Mouse (Mus musculus): ENCODE measurements at regions not wholly inside any gene's neighbourhood (a gene's known extent, or its start where the extent isn't known, plus 50 kb on each side); places are given as distances from the start of the nearest gene placed in this dataset.

GRCm38 (mm10) chr16:93182656-93183055 is 356.7 kb upstream of the Runx1 start:
- no peaks in the 10 kb centered on the region for H3K9me3 ChIP-seq (ENCODE audit: low read length)
- TF ChIP-seq CTCF (IDR thresholded peaks at IDR 0.05), result no peak
- no peak overlapping the region for H3K9ac ChIP-seq (replicated peaks; ENCODE audit: low read length, poor library complexity, severe bottlenecking)
- H3K4me2 ChIP-seq (ENCODE audit: low read depth, low read length, poor library complexity, severe bottlenecking), result no peak overlapping the region
- DNase-seq (ENCODE audit: low spot score) (no peak), ATAC-seq (ENCODE audit: low FRiP score) (no peak)
- no peaks in the 10 kb centered on the region for H3K27me3 ChIP-seq (ENCODE audit: insufficient read depth, low read length)
- H3K36me3 ChIP-seq (ENCODE audit: insufficient read depth, low read length), result no peaks in the 10 kb centered on the region
- H3K27ac ChIP-seq (ENCODE audit: low read depth, low read length), result no peak overlapping the region
- H3K4me3 ChIP-seq (ENCODE audit: low read depth, low read length), result no peak overlapping the region
- H3K4me1 ChIP-seq (ENCODE audit: insufficient read depth, low read length), result no peaks in the 10 kb centered on the region
- 79% methylated on average over 3 of the region's 3 CpGs for WGBS

- no peak for ATAC-seq (ENCODE audit: low FRiP score)
- TF ChIP-seq CTCF (IDR thresholded peaks at IDR 0.05), result no peak
- Histone ChIP-seq H3K9me3 (ENCODE audit: low read length) (no peaks in the 10 kb centered on the region), H3K27me3 (ENCODE audit: insufficient read depth, low read length) (no peaks in the 10 kb centered on the region), H3K4me2 (ENCODE audit: low read depth, low read length, poor library complexity, severe bottlenecking) (no peak overlapping the region), H3K36me3 (ENCODE audit: insufficient read depth, low read length) (no peaks in the 10 kb centered on the region), H3K4me3 (ENCODE audit: low read depth, low read length) (no peak overlapping the region), H3K27ac (ENCODE audit: low read depth, low read length) (no peak overlapping the region), H3K9ac (replicated peaks; ENCODE audit: low read length, poor library complexity, severe bottlenecking) (no peak overlapping the region), H3K4me1 (ENCODE audit: insufficient read depth, low read length) (no peaks in the 10 kb centered on the region)
- 95% methylated on average over 8 of the region's 8 CpGs for WGBS
- DNase-seq (ENCODE audit: low spot score), result no peak
Observed at GRCm38 (mm10) chr16:93181497-93181896, 355.5 kb upstream of the Runx1 start.

GRCm38 (mm10) chr16:93180213-93180612 is 354.3 kb upstream of the Runx1 start:
- 90% methylated on average over 5 of the region's 5 CpGs for WGBS
- no peaks in the 10 kb centered on the region for H3K36me3 ChIP-seq (ENCODE audit: insufficient read depth, low read length)
- ATAC-seq (ENCODE audit: low FRiP score), result no peak
- H3K9me3 ChIP-seq (ENCODE audit: low read length), result no peaks in the 10 kb centered on the region
- H3K27me3 ChIP-seq (ENCODE audit: insufficient read depth, low read length), result no peaks in the 10 kb centered on the region
- H3K27ac ChIP-seq (ENCODE audit: low read depth, low read length), result no peak overlapping the region
- no peak overlapping the region for H3K9ac ChIP-seq (replicated peaks; ENCODE audit: low read length, poor library complexity, severe bottlenecking)
- no peaks in the 10 kb centered on the region for H3K4me1 ChIP-seq (ENCODE audit: insufficient read depth, low read length)
- H3K4me2 ChIP-seq (ENCODE audit: low read depth, low read length, poor library complexity, severe bottlenecking), result no peak overlapping the region
- no peak overlapping the region for H3K4me3 ChIP-seq (ENCODE audit: low read depth, low read length)
- no peak for TF ChIP-seq CTCF (IDR thresholded peaks at IDR 0.05)
- no peak for DNase-seq (ENCODE audit: low spot score)

GRCm38 (mm10) chr16:93166667-93167066 is 340.7 kb upstream of the Runx1 start:
- WGBS, result 98% methylated on average over 3 of the region's 3 CpGs

GRCm38 (mm10) chr16:93158526-93159226 is 332.7 kb upstream of the Runx1 start:
- 88% methylated on average over 8 of the region's 8 CpGs for WGBS
- H3K27ac ChIP-seq (ENCODE audit: low read depth, low read length), result no peak overlapping the region
- DNase-seq (ENCODE audit: low spot score) (no peak), ATAC-seq (ENCODE audit: low FRiP score) (no peak)
- H3K4me3 ChIP-seq (ENCODE audit: low read depth, low read length), result no peak overlapping the region
- H3K27me3 ChIP-seq (ENCODE audit: insufficient read depth, low read length), result no peaks in the 10 kb centered on the region
- no peaks in the 10 kb centered on the region for H3K9me3 ChIP-seq (ENCODE audit: low read length)
- H3K9ac ChIP-seq (replicated peaks; ENCODE audit: low read length, poor library complexity, severe bottlenecking), result no peak overlapping the region
- no peaks in the 10 kb centered on the region for H3K4me1 ChIP-seq (ENCODE audit: insufficient read depth, low read length)
- H3K36me3 ChIP-seq (ENCODE audit: insufficient read depth, low read length), result no peaks in the 10 kb centered on the region
- no peak overlapping the region for H3K4me2 ChIP-seq (ENCODE audit: low read depth, low read length, poor library complexity, severe bottlenecking)
- TF ChIP-seq CTCF (IDR thresholded peaks at IDR 0.05), result peak; percentile 49

More at GRCm38 (mm10) chr16:93166667-93167066, 340.7 kb upstream of the Runx1 start:
- Histone ChIP-seq H3K4me3 (ENCODE audit: low read depth, low read length) (no peak overlapping the region), H3K4me1 (ENCODE audit: insufficient read depth, low read length) (no peaks in the 10 kb centered on the region), H3K9me3 (ENCODE audit: low read length) (no peaks in the 10 kb centered on the region), H3K27me3 (ENCODE audit: insufficient read depth, low read length) (no peaks in the 10 kb centered on the region), H3K27ac (ENCODE audit: low read depth, low read length) (no peak overlapping the region), H3K4me2 (ENCODE audit: low read depth, low read length, poor library complexity, severe bottlenecking) (no peak overlapping the region), H3K36me3 (ENCODE audit: insufficient read depth, low read length) (no peaks in the 10 kb centered on the region), H3K9ac (replicated peaks; ENCODE audit: low read length, poor library complexity, severe bottlenecking) (no peak overlapping the region)
- DNase-seq (ENCODE audit: low spot score), result no peak
- ATAC-seq (ENCODE audit: low FRiP score), result no peak
- no peak for TF ChIP-seq CTCF (IDR thresholded peaks at IDR 0.05)

- whole genome bisulfite sequencing, result 86% methylated on average over 14 of the region's 14 CpGs
- Histone ChIP-seq H3K27ac (ENCODE audit: low read depth, low read length) (no peak overlapping the region), H3K27me3 (ENCODE audit: insufficient read depth, low read length) (no peaks in the 10 kb centered on the region), H3K4me2 (ENCODE audit: low read depth, low read length, poor library complexity, severe bottlenecking) (no peak overlapping the region), H3K36me3 (ENCODE audit: insufficient read depth, low read length) (no peaks in the 10 kb centered on the region), H3K4me3 (ENCODE audit: low read depth, low read length) (no peak overlapping the region), H3K4me1 (ENCODE audit: insufficient read depth, low read length) (no peaks in the 10 kb centered on the region), H3K9me3 (ENCODE audit: low read length) (no peaks in the 10 kb centered on the region), H3K9ac (replicated peaks; ENCODE audit: low read length, poor library complexity, severe bottlenecking) (no peak overlapping the region)
- DNase-seq (ENCODE audit: low spot score), result no peak
- no peak for ATAC-seq (ENCODE audit: low FRiP score)
- no peak for TF ChIP-seq CTCF (IDR thresholded peaks at IDR 0.05)
Observed at GRCm38 (mm10) chr16:93153545-93154329, 327.8 kb upstream of the Runx1 start.
